Mouse (Mus musculus) activated CD4-positive, CD25-positive, alpha-beta regulatory T cell, adult 4 months (primary cell): Measurements from ENCODE around the gene 2510039O18Rik. TPM values are rescaled to one million over a fixed set of nuclear protein-coding genes. Genes with fewer than 3 reads are reported as not detected.

Experiments used
- ATAC-seq: one replicate; pipeline ENCODE4 v1.8.0; 2017
- polyA plus RNA-seq, 2 experiments: library from polyadenylated mRNA; unstranded; fragments of 100-300 nt; shearing (Covaris generic); gene quantifications; one replicate each; pipeline ENCODE4 v1.2.1; 2017

Gene 2510039O18Rik
- polyA plus RNA-seq, result 10 to 100 TPM in 1 of 2 experiments, 1 to 10 TPM in 1; 8.9 to 11.4 TPM

GRCm38 (mm10) chr4:147940576-147941044 lies at the start of gene 2510039O18Rik:
Gene 2510039O18Rik, plus strand, starts transcription at chr4:147940895.
- peak; percentile 75 for ATAC-seq

GRCm38 (mm10) chr4:147895815-147896330 lies 44.8 kb upstream of the 2510039O18Rik start:
- ATAC-seq, result no peak

- peak; percentile 76 for ATAC-seq
Measured at GRCm38 (mm10) chr4:147896411-147896810, 44.3 kb upstream of the 2510039O18Rik start.

- no peak for ATAC-seq
Measured at GRCm38 (mm10) chr4:147897348-147897747, 43.3 kb upstream of the 2510039O18Rik start.

GRCm38 (mm10) chr4:147900452-147900851 lies 40.2 kb upstream of the 2510039O18Rik start:
- no peak for ATAC-seq

- ATAC-seq, result no peak
Measured at GRCm38 (mm10) chr4:147902906-147903500, 37.7 kb upstream of the 2510039O18Rik start.

GRCm38 (mm10) chr4:147903601-147904000 lies 37.1 kb upstream of the 2510039O18Rik start:
- ATAC-seq, result no peak

- ATAC-seq, result peak; percentile 90
Measured at GRCm38 (mm10) chr4:147904313-147905089, 36.2 kb upstream of the 2510039O18Rik start, which contains the start of gene Mfn2. Gene Mfn2, minus strand, starts transcription at chr4:147904704.

GRCm38 (mm10) chr4:147905090-147905659 lies 35.5 kb upstream of the 2510039O18Rik start:
- no peak for ATAC-seq

GRCm38 (mm10) chr4:147906230-147906629 lies 34.5 kb upstream of the 2510039O18Rik start:
- ATAC-seq, result no peak

- ATAC-seq, result no peak
Measured at GRCm38 (mm10) chr4:147909486-147909885, 31.2 kb upstream of the 2510039O18Rik start.

- peak; percentile 66 for ATAC-seq
Measured at GRCm38 (mm10) chr4:147918459-147919121, 22.1 kb upstream of the 2510039O18Rik start.

GRCm38 (mm10) chr4:147920973-147921372 lies 19.7 kb upstream of the 2510039O18Rik start:
- ATAC-seq, result no peak

GRCm38 (mm10) chr4:147922341-147922740 lies 18.4 kb upstream of the 2510039O18Rik start:
- ATAC-seq, result no peak

GRCm38 (mm10) chr4:147927705-147928104 lies 13.0 kb upstream of the 2510039O18Rik start:
- no peak for ATAC-seq

GRCm38 (mm10) chr4:147928136-147928535 lies 12.6 kb upstream of the 2510039O18Rik start:
- no peak for ATAC-seq

GRCm38 (mm10) chr4:147928540-147928939 lies 12.2 kb upstream of the 2510039O18Rik start:
- no peak for ATAC-seq

GRCm38 (mm10) chr4:147930946-147931345 lies 9.7 kb upstream of the 2510039O18Rik start:
- ATAC-seq, result no peak

GRCm38 (mm10) chr4:147934134-147934533 lies 6.6 kb upstream of the 2510039O18Rik start:
- ATAC-seq, result no peak

GRCm38 (mm10) chr4:147934611-147935010 lies 6.1 kb upstream of the 2510039O18Rik start:
- no peak for ATAC-seq

GRCm38 (mm10) chr4:147935904-147936303 lies 4.8 kb upstream of the 2510039O18Rik start:
- ATAC-seq, result no peak

- ATAC-seq, result peak; percentile 69
Measured at GRCm38 (mm10) chr4:147936331-147936954, 4.3 kb upstream of the 2510039O18Rik start, which contains the start of gene Plod1. Gene Plod1, minus strand, starts transcription at chr4:147936767.
